Mouse (Mus musculus) heart, embryonic 10.5 days (tissue): ENCODE measurements around the gene Cd48. TPM values are rescaled to one million over a fixed set of nuclear protein-coding genes. Genes with fewer than 3 reads are reported as not detected.
"Not testable (repeated sequence)": the region's sequence is repeated elsewhere in the genome, so short reads cannot be mapped to it uniquely, and the experiment has no call there.

Experiments used
- DNase-seq: peaks from one replicate; pipeline ENCODE4 v3.0.0-alpha.2; 2017; ENCODE audit warnings: low spot score
- H3K27ac ChIP-seq: fragments of 300-500 bp; sonication (generic); 2 replicates; pipeline ENCODE4 v1.5.1; 2016; ENCODE audit warnings: mild to moderate bottlenecking
- H3K27me3 ChIP-seq: fragments of 300-500 bp; sonication (generic); 2 replicates; pipeline ENCODE4 v1.6.1; 2016; ENCODE audit warnings: mild to moderate bottlenecking; ENCODE audit not compliant: poor library complexity, insufficient read depth, severe bottlenecking
- H3K36me3 ChIP-seq: fragments of 300-500 bp; sonication (generic); 2 replicates; pipeline ENCODE4 v1.6.1; 2016; ENCODE audit warnings: mild to moderate bottlenecking, moderate library complexity
- H3K4me1 ChIP-seq: fragments of 300-500 bp; sonication (generic); 2 replicates; pipeline ENCODE4 v1.6.1; 2016; ENCODE audit warnings: mild to moderate bottlenecking
- H3K4me3 ChIP-seq: fragments of 300-500 bp; sonication (generic); 2 replicates; pipeline ENCODE4 v1.5.1; 2016; ENCODE audit warnings: mild to moderate bottlenecking, moderate library complexity
- H3K9me3 ChIP-seq: fragments of 300-500 bp; sonication (generic); 2 replicates; pipeline ENCODE4 v1.6.1; 2016; ENCODE audit warnings: mild to moderate bottlenecking, moderate library complexity
- WGBS: fragments of 180-500 bp; shearing (Covaris S2); methylation state at CpG from one replicate; pipeline ENCODE4 v1.1.7; 2016; 5-methylcytosine and 5-hydroxymethylcytosine counted together
- polyA plus RNA-seq: library from polyadenylated mRNA; unstranded; fragments of >200 nt; fragmentation: Nextera tagmentation; extraction: Ambion mirVana; gene quantifications from 2 replicates; pipeline ENCODE4 v1.2.1, GENCODE M21; 2016

The Cd48 gene
- polyA plus RNA-seq, 1 experiment from 2014 or later, result 0.25 TPM

DNA sequence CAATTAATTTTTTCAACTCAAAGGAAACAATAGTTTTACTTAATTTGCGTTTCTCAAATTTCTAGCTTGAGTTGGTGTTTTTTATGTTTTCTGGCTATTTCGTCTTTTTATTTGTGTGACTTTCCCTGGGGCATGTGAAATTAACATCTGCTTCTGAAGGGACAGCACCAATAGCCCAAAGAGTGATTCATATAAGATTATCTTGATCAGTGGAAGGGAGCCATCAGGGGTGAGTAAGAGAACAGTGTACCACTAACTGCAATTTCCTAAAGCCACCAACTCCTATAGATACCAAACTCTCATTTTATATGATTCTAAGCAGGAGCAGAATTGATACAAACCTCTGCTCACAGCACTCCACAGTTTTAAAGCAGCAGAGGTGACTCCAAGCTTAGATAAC lies 18.1 kb upstream of the Cd48 start:
- no peak overlapping the region for H3K4me3 ChIP-seq
- H3K27ac ChIP-seq, result no peak overlapping the region
- no peaks in the 10 kb centered on the region for H3K36me3 ChIP-seq
- H3K27me3 ChIP-seq, result no peaks in the 10 kb centered on the region
- DNase-seq, result no peak
- H3K4me1 ChIP-seq, result no peaks in the 10 kb centered on the region
- WGBS, result 79% methylated on average over 2 of the region's 2 CpGs
- no peaks in the 10 kb centered on the region for H3K9me3 ChIP-seq

DNA sequence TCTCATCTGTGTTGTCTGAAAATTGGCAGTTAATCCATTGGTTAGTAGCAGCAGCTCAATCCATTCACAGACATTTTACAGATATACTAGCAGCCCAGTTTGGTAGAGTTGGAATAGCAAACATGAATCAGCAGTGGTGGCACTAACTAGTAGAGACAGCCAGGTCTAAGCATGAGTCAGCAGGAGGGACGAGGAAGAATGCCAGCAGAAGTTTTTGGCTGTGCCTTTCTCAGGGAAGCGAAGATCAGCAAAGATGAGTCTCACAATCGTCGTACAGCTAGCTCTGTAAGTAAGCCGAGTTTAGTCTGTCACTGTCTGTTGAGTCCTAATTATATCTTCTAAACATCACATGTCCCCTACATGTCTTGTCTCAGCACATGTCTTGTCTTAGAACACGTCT lies 15.5 kb upstream of the Cd48 start:
- H3K4me3 ChIP-seq, result no peak overlapping the region
- no peaks in the 10 kb centered on the region for H3K27me3 ChIP-seq
- DNase-seq, result no peak
- H3K36me3 ChIP-seq, result no peaks in the 10 kb centered on the region
- no peak overlapping the region for H3K27ac ChIP-seq
- no peaks in the 10 kb centered on the region for H3K4me1 ChIP-seq
- no peaks in the 10 kb centered on the region for H3K9me3 ChIP-seq
- WGBS, result 82% methylated on average over 6 of the region's 6 CpGs

DNA sequence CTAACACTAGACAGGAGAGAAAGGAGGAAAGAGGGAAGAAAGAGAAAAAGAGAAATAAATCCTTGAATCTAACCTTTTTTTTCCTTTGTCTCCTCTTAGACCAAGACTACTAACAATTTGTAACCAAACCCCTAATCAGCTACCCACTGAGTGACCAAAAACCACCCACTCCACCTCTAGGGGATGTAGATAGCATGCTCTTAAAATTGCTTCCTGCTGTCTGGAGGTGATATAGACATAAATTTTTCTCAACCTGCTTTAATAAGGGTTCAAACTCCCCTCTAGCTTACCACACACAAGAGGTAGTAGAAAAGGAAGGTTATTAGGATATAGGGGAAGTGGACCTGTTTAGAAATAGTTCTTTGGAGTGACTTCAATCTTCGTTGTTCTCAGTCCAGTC lies 14.6 kb upstream of the Cd48 start:
- Histone ChIP-seq H3K27me3 (no peaks in the 10 kb centered on the region), H3K4me1 (no peaks in the 10 kb centered on the region), H3K27ac (no peak overlapping the region), H3K9me3 (no peaks in the 10 kb centered on the region), H3K36me3 (no peaks in the 10 kb centered on the region), H3K4me3 (no peak overlapping the region)
- no peak for DNase-seq
- WGBS, result 74% methylated on average over 1 of the region's 1 CpGs

DNA sequence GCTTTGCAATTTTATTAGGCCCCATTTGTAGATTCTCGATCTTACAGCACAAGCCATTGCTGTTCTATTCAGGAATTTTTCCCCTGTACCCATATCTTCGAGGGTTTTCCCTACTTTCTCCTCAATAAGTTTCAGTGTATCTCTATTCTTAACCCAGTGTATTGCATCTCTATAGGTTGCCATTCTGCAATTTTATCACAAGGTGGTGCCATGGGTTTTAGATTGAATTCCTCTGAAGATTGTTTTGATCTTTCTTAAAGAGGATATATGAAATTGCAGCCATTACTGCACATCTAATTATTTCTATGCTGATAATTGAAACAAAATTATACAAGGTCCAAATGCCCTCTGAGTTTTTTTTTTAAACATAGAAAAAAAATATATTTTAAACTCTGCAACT lies 9.4 kb upstream of the Cd48 start:
- H3K4me3 ChIP-seq, H3K27me3 ChIP-seq, H3K9me3 ChIP-seq, H3K27ac ChIP-seq, DNase-seq, H3K36me3 ChIP-seq, H3K4me1 ChIP-seq: not testable (repeated sequence)
- WGBS, result 75% methylated on average over 2 of the region's 2 CpGs

DNA sequence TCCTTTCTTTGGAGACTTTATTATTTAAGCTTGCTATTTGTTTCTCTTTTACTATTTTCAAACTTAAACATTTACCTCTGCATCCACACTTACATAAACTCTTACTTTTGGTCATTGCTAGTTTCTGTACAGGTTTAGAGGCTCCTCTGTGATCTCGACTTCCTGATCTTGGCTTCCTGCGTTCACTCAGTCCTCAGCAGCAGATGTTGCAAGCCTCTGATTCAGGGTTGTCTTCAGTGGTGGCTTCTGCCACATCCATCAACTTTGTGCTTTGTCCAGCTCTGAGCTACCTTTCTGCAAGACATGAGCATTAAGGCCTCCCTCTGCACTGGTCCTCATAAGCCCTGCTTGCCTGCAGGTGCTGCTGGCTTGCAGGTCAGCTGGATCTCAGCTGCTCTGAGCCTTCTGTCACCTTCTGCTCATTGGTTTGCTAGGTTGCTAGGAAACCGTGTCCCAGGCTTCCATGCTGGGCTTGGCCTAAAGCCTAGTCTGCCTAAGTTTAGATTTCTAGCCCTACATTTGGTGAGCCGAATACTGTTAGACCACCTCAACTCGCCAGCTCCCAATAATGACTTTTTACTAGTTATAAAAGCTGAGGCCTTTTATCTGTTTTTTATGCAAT lies 8.8 kb upstream of the Cd48 start:
- no peak for DNase-seq
- no peaks in the 10 kb centered on the region for H3K36me3 ChIP-seq
- no peak overlapping the region for H3K27ac ChIP-seq
- no peaks in the 10 kb centered on the region for H3K4me1 ChIP-seq
- WGBS, result 74% methylated on average over 5 of the region's 5 CpGs
- no peaks in the 10 kb centered on the region for H3K9me3 ChIP-seq
- no peaks in the 10 kb centered on the region for H3K27me3 ChIP-seq
- no peak overlapping the region for H3K4me3 ChIP-seq

DNA sequence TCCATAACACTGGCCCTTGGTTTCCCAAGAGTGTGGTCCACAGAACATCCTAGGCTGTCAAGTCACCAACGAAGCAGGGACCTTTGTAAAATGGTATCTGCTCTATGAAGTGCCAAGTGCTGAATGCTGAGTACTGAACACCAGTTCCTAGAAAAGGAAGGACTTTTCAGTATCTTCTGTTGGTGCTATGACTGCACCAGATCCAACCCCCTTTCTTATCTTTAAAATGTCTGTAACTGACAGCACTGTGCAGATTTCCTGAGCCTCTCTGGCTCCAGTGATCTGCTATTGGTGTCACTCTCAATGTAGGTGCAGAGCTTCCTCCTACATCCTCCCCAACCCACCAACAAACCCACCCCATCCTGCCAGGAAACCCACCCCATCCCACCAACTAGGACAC lies 7.3 kb upstream of the Cd48 start:
- Histone ChIP-seq H3K9me3 (no peaks in the 10 kb centered on the region), H3K27ac (no peak overlapping the region), H3K36me3 (no peaks in the 10 kb centered on the region), H3K4me3 (no peak overlapping the region), H3K4me1 (no peaks in the 10 kb centered on the region), H3K27me3 (no peaks in the 10 kb centered on the region)
- no peak for DNase-seq
- 79% methylated on average over 1 of the region's 1 CpGs for WGBS

DNA sequence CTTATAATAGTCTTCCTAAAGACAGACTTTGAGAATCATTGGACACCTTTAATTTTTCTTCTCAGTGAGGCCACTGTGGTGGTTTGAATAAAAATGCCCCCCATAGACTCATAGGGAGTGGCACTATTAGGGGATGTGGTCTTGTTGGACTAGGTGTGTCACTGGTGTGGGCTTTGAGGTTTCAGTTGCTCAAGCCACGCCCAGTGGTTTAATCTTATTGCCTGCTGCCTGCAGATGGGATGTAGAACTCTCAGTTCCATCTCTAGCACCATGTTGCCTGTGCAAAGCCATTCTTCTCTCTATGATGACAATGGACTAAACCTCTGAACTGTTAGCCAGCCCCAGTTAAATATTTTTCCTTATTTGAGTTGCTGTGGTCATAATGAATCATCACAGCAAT lies 4.1 kb upstream of the Cd48 start:
- Histone ChIP-seq H3K27me3 (no peaks in the 10 kb centered on the region), H3K4me3 (no peak overlapping the region), H3K9me3 (no peaks in the 10 kb centered on the region), H3K36me3 (no peaks in the 10 kb centered on the region), H3K4me1 (no peaks in the 10 kb centered on the region), H3K27ac (no peak overlapping the region)
- WGBS, result 55% methylated on average over 1 of the region's 1 CpGs
- no peak for DNase-seq

DNA sequence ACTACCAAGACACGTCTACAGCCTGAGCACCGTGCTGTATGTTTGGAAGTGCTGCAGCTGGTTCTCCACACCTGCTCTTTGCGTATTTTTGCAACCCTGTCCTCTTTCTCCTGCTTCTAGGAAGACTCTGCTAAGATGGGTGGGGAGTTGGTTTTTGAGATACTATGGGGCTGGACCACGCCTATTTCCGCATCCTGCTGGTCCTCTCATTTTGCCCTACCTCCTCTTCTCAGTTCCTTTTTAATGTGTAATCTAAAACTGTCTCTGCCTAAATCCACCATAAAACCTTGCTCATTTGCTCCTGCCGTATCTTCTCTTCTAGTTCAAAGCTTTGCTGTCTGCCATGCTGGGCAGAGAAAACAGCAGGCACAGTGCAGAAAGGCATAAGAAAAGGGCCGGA lies 800 bp upstream of the Cd48 start:
- DNase-seq, result no peak
- 85% methylated on average over 7 of the region's 7 CpGs for WGBS
- no peak overlapping the region for H3K27ac ChIP-seq
- no peak overlapping the region for H3K4me3 ChIP-seq
- H3K36me3 ChIP-seq, result no peaks in the 10 kb centered on the region
- no peaks in the 10 kb centered on the region for H3K27me3 ChIP-seq
- H3K9me3 ChIP-seq, result no peaks in the 10 kb centered on the region
- H3K4me1 ChIP-seq, result no peaks in the 10 kb centered on the region

DNA sequence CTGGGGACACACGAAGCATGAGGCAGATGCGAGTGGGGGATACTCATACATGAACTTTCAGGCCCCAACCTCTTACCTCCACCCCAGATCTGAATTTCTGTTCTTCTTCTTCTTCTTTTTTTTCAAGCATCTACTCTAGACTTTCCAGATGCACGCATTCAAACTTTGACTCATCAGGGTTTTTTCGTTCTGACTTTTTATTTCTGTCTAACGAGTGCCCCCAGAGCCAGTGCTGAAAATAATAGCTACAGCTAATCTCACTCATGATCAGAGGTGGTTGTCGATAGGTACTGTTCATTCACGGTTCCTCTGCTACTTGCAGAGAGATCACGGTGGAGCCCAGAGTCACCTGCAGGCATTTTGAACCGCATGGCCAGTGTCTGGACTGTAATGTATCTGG lies 3.1 kb downstream of the Cd48 start:
- no peaks in the 10 kb centered on the region for H3K36me3 ChIP-seq
- no peaks in the 10 kb centered on the region for H3K27me3 ChIP-seq
- H3K4me3 ChIP-seq, result no peak overlapping the region
- no peaks in the 10 kb centered on the region for H3K4me1 ChIP-seq
- no peak for DNase-seq
- WGBS, result 87% methylated on average over 9 of the region's 9 CpGs
- H3K27ac ChIP-seq, result no peak overlapping the region
- no peaks in the 10 kb centered on the region for H3K9me3 ChIP-seq

DNA sequence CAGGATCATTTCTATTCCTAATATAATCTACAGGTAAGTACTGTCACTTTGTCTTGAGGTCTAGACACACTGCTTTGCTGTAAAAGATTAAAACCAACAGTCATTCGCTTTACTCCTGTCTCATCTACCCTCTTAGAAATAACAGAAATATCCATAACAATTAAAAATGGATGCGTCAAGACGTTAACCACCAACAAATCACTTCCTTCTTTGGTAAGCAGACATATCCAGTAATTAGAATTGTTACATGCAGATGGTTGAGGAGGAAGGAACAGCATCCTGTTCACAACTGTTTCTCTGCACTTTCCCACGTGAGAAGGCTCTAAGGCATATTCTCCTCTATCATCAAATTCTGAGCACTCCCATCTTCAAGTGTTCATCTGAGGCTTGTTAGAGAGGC lies 5.5 kb downstream of the Cd48 start:
- H3K4me1 ChIP-seq, result no peaks in the 10 kb centered on the region
- no peak overlapping the region for H3K27ac ChIP-seq
- H3K27me3 ChIP-seq, result no peaks in the 10 kb centered on the region
- no peaks in the 10 kb centered on the region for H3K9me3 ChIP-seq
- WGBS, result 78% methylated on average over 4 of the region's 4 CpGs
- no peaks in the 10 kb centered on the region for H3K36me3 ChIP-seq
- no peak for DNase-seq
- no peak overlapping the region for H3K4me3 ChIP-seq

DNA sequence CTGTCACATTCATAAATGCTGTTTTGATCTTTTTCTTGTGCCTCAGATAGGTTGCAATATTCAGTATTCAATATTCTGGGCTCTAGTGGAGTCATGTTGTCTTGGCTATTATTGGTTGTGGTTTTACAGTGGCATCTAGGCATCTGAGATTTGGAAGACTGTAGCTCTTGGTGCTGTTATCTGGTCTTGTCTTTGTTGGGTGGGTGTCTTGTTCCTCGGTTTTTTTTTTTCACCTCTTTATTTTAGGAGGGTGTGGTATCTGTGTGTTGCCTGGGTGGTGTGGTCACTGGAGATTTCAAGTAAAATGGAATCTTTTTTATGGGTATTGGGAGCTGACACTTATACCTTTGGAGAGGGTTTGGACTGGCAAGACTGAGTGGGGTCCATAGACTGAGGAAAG lies 12.1 kb downstream of the Cd48 start:
- Histone ChIP-seq H3K4me3 (no peak overlapping the region), H3K27ac (no peak overlapping the region), H3K36me3 (no peaks in the 10 kb centered on the region), H3K9me3 (no peaks in the 10 kb centered on the region), H3K4me1 (no peaks in the 10 kb centered on the region), H3K27me3 (no peaks in the 10 kb centered on the region)
- WGBS, result 53% methylated on average over 1 of the region's 1 CpGs
- no peak for DNase-seq

DNA sequence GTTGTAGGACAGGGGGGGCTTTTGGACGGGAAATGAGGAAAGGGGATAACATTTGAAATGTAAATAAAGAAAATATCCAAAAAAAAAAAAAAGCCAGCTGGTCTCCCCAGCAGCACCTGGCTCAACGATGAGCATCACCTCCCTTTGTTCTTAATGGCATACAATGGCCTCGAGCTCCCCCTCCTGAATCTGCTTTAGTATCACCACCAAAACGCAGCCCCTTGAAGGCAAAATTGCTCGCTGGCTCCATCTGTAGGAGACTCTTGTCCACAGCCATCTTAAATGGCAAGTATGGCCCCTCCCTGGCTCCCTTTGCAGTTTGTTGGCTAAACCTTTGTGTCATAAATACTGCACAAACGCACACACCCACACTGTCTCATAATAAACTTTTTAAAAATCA lies 17.2 kb downstream of the Cd48 start:
- 11% methylated on average over 6 of the region's 6 CpGs for WGBS
- peak; percentile 78 for DNase-seq
- Histone ChIP-seq H3K36me3 (no peaks in the 10 kb centered on the region), H3K4me1 (no peaks in the 10 kb centered on the region), H3K27ac (no peak overlapping the region), H3K4me3 (no peak overlapping the region), H3K27me3 (no peaks in the 10 kb centered on the region), H3K9me3 (no peaks in the 10 kb centered on the region)

DNA sequence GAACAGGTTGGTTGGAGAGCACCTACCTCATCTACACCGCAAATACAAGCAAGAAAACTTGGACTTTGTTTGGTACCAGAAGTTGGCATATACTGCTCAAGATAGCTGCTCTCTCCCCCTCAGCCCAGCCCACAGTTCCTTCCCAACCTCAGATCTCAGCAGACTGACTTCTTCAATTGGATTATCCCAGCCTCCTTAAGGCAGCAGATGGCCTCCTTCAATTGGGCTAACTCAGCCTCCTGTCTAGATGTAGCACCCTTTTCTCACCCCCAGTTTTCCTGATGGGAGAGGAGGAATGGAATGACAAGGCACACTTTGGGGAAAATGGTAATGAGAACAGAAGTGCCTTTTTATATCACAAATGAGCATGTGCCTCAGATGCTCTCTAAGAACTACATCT lies 31.9 kb downstream of the Cd48 start:
- 89% methylated on average over 1 of the region's 1 CpGs for WGBS
- not testable (repeated sequence) for H3K4me1 ChIP-seq, H3K27me3 ChIP-seq, H3K36me3 ChIP-seq, DNase-seq, H3K9me3 ChIP-seq, H3K27ac ChIP-seq, H3K4me3 ChIP-seq

DNA sequence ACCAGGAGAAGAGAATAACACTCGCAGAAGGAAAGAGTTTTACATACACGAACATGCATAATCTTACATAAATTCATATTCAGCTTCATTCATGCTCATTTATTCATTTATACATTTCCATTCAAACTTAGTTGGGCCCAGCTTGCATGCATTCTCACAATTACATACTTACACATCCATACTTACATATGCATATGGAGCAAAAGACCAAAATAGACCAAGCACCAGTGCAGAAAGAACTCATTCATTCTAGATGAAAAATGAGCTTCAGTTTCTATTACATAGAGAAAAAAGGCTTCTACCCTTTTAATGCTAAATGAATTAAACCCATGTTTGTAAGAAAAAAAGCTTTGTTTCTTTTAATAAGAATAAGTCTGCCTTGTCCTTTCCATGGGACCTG lies 33.6 kb downstream of the Cd48 start:
- 78% methylated on average over 2 of the region's 2 CpGs for WGBS
- H3K9me3 ChIP-seq, result no peaks in the 10 kb centered on the region
- DNase-seq, result no peak
- H3K36me3 ChIP-seq, result no peaks in the 10 kb centered on the region
- H3K4me1 ChIP-seq, result no peaks in the 10 kb centered on the region
- H3K27me3 ChIP-seq, result no peaks in the 10 kb centered on the region
- H3K4me3 ChIP-seq, result no peak overlapping the region
- H3K27ac ChIP-seq, result no peak overlapping the region
